Mouse (Mus musculus): ENCODE results near the gene Rab3d. TPM values are rescaled to one million over a fixed set of nuclear protein-coding genes. Genes with fewer than 3 reads are reported as not detected.

The Rab3d gene
- polyA plus RNA-seq, 1 experiment = 48.9 TPM

- peaks cover 3% of the 10 kb centered on the region; the same call in 1 of the 2 replicates for H3K4me1 ChIP-seq (ENCODE audit: control insufficient read depth, insufficient read depth, insufficient read length, low read length)
- no peaks in the 10 kb centered on the region for H3K36me3 ChIP-seq (ENCODE audit: control insufficient read depth, insufficient read depth, low read length)
- no peak overlapping the region for H3K27ac ChIP-seq (ENCODE audit: insufficient read depth, low read depth, low read length)
- WGBS = 92% methylated on average over 2 of the region's 2 CpGs
- H3K27me3 ChIP-seq (ENCODE audit: control insufficient read depth, insufficient read depth, low read length) = no peaks in the 10 kb centered on the region
- TF ChIP-seq POLR2A (IDR thresholded peaks at IDR 0.05; ENCODE audit: low read depth, low read length) = no peak
- TF ChIP-seq CTCF (IDR thresholded peaks at IDR 0.05; ENCODE audit: extremely low read depth, insufficient read length, insufficient replicate concordance, low read depth, low read length) = no peak
- no peak overlapping the region for H3K4me3 ChIP-seq (ENCODE audit: low read depth, low read length)
These were observed 14.0 kb upstream of the Rab3d start for GRCm38 (mm10) chr9:21932006-21932405.

- Histone ChIP-seq H3K27me3 (ENCODE audit: control insufficient read depth, insufficient read depth, low read length) (no peaks in the 10 kb centered on the region), H3K27ac (ENCODE audit: insufficient read depth, low read depth, low read length) (no peak overlapping the region), H3K36me3 (ENCODE audit: control insufficient read depth, insufficient read depth, low read length) (0 out of 2 replicates have a peak, but pooled peaks cover 2% of the 10 kb centered on the region), H3K4me3 (ENCODE audit: low read depth, low read length) (no peak overlapping the region), H3K4me1 (ENCODE audit: control insufficient read depth, insufficient read depth, insufficient read length, low read length) (peaks cover 10% of the 10 kb centered on the region)
- no peak for TF ChIP-seq CTCF (IDR thresholded peaks at IDR 0.05; ENCODE audit: extremely low read depth, insufficient read length, insufficient replicate concordance, low read depth, low read length)
- TF ChIP-seq POLR2A (IDR thresholded peaks at IDR 0.05; ENCODE audit: low read depth, low read length) = no peak
- WGBS = 72% methylated on average over 3 of the region's 3 CpGs
These were observed 11.2 kb upstream of the Rab3d start for GRCm38 (mm10) chr9:21929208-21929607.

- peak; percentile 82; the same call in 1 of the 2 replicates for TF ChIP-seq POLR2A (IDR thresholded peaks at IDR 0.05; ENCODE audit: low read depth, low read length)
- no peak for TF ChIP-seq CTCF (IDR thresholded peaks at IDR 0.05; ENCODE audit: extremely low read depth, insufficient read length, insufficient replicate concordance, low read depth, low read length)
- Histone ChIP-seq H3K27ac (ENCODE audit: insufficient read depth, low read depth, low read length) (peak within 1 kb of the TSS; percentile 27), H3K4me1 (ENCODE audit: control insufficient read depth, insufficient read depth, insufficient read length, low read length) (peaks cover 15% of the 10 kb centered on the region), H3K27me3 (ENCODE audit: control insufficient read depth, insufficient read depth, low read length) (no peaks in the 10 kb centered on the region), H3K36me3 (ENCODE audit: control insufficient read depth, insufficient read depth, low read length) (0 out of 2 replicates have a peak, but pooled peaks cover 2% of the 10 kb centered on the region), H3K4me3 (ENCODE audit: low read depth, low read length) (peak within 1 kb of the TSS; percentile 59)
- under 1% methylated on average over 28 of the region's 28 CpGs for WGBS
These were observed 9.3 kb upstream of the Rab3d start, which contains the start of the genes Ccdc159 and Tmem205 for GRCm38 (mm10) chr9:21927208-21927753. Ccdc159 (plus strand) TSS chr9:21927471. Tmem205 (minus strand) TSS chr9:21927556.

GRCm38 (mm10) chr9:21926784-21927183 is 8.8 kb upstream of the Rab3d start:
- Histone ChIP-seq H3K4me3 (ENCODE audit: low read depth, low read length) (peak overlapping the region; percentile 59), H3K36me3 (ENCODE audit: control insufficient read depth, insufficient read depth, low read length) (0 out of 2 replicates have a peak, but pooled peaks cover 2% of the 10 kb centered on the region), H3K4me1 (ENCODE audit: control insufficient read depth, insufficient read depth, insufficient read length, low read length) (peaks cover 15% of the 10 kb centered on the region), H3K27me3 (ENCODE audit: control insufficient read depth, insufficient read depth, low read length) (no peaks in the 10 kb centered on the region), H3K27ac (ENCODE audit: insufficient read depth, low read depth, low read length) (peak overlapping the region; percentile 27)
- 2% methylated on average over 6 of the region's 6 CpGs for WGBS
- TF ChIP-seq CTCF (IDR thresholded peaks at IDR 0.05; ENCODE audit: extremely low read depth, insufficient read length, insufficient replicate concordance, low read depth, low read length) (no peak), POLR2A (IDR thresholded peaks at IDR 0.05; ENCODE audit: low read depth, low read length) (no peak)

GRCm38 (mm10) chr9:21926155-21926554 is 8.2 kb upstream of the Rab3d start:
- Histone ChIP-seq H3K27me3 (ENCODE audit: control insufficient read depth, insufficient read depth, low read length) (no peaks in the 10 kb centered on the region), H3K27ac (ENCODE audit: insufficient read depth, low read depth, low read length) (no peak overlapping the region), H3K4me3 (ENCODE audit: low read depth, low read length) (peak overlapping the region; percentile 28), H3K4me1 (ENCODE audit: control insufficient read depth, insufficient read depth, insufficient read length, low read length) (peaks cover 15% of the 10 kb centered on the region), H3K36me3 (ENCODE audit: control insufficient read depth, insufficient read depth, low read length) (0 out of 2 replicates have a peak, but pooled peaks cover 2% of the 10 kb centered on the region)
- TF ChIP-seq CTCF (IDR thresholded peaks at IDR 0.05; ENCODE audit: extremely low read depth, insufficient read length, insufficient replicate concordance, low read depth, low read length) (no peak), POLR2A (IDR thresholded peaks at IDR 0.05; ENCODE audit: low read depth, low read length) (no peak)
- 46% methylated on average over 6 of the region's 6 CpGs for WGBS

GRCm38 (mm10) chr9:21925506-21925905 is 7.5 kb upstream of the Rab3d start:
- no peak overlapping the region for H3K4me3 ChIP-seq (ENCODE audit: low read depth, low read length)
- TF ChIP-seq CTCF (IDR thresholded peaks at IDR 0.05; ENCODE audit: extremely low read depth, insufficient read length, insufficient replicate concordance, low read depth, low read length) = no peak
- no peak for TF ChIP-seq POLR2A (IDR thresholded peaks at IDR 0.05; ENCODE audit: low read depth, low read length)
- H3K27me3 ChIP-seq (ENCODE audit: control insufficient read depth, insufficient read depth, low read length) = no peaks in the 10 kb centered on the region
- H3K27ac ChIP-seq (ENCODE audit: insufficient read depth, low read depth, low read length) = no peak overlapping the region
- H3K36me3 ChIP-seq (ENCODE audit: control insufficient read depth, insufficient read depth, low read length) = 0 out of 2 replicates have a peak, but pooled peaks cover 2% of the 10 kb centered on the region
- H3K4me1 ChIP-seq (ENCODE audit: control insufficient read depth, insufficient read depth, insufficient read length, low read length) = peaks cover 15% of the 10 kb centered on the region
- 94% methylated on average over 1 of the region's 1 CpGs for WGBS

GRCm38 (mm10) chr9:21925034-21925433 is 7.0 kb upstream of the Rab3d start:
- Histone ChIP-seq H3K27me3 (ENCODE audit: control insufficient read depth, insufficient read depth, low read length) (no peaks in the 10 kb centered on the region), H3K4me3 (ENCODE audit: low read depth, low read length) (no peak overlapping the region), H3K27ac (ENCODE audit: insufficient read depth, low read depth, low read length) (no peak overlapping the region), H3K4me1 (ENCODE audit: control insufficient read depth, insufficient read depth, insufficient read length, low read length) (peaks cover 15% of the 10 kb centered on the region), H3K36me3 (ENCODE audit: control insufficient read depth, insufficient read depth, low read length) (0 out of 2 replicates have a peak, but pooled peaks cover 2% of the 10 kb centered on the region)
- TF ChIP-seq POLR2A (IDR thresholded peaks at IDR 0.05; ENCODE audit: low read depth, low read length) (no peak), CTCF (IDR thresholded peaks at IDR 0.05; ENCODE audit: extremely low read depth, insufficient read length, insufficient replicate concordance, low read depth, low read length) (no peak)
- 98% methylated on average over 3 of the region's 3 CpGs for WGBS

Measured in small intestine, adult 2 months (tissue).